Mouse (Mus musculus) limb, embryonic 14.5 days (tissue): ENCODE measurements at regions not wholly inside any gene's neighbourhood (a gene's known extent, or its start where the extent isn't known, plus 50 kb on each side); places are given as distances from the start of the nearest gene placed in this dataset.

ENCODE experiments used
- ATAC-seq: fragments of 200-750 bp; cut with Nextera tagmentation; 2 replicates; pipeline ENCODE4 v1.8.0; 2017; ENCODE audit warnings: low read depth, moderate number of reproducible peaks, moderate TSS enrichment; ENCODE audit not compliant: low FRiP score
- DNase-seq: peaks from one replicate; pipeline ENCODE4 v3.0.0-alpha.2; 2015; ENCODE audit warnings: low spot score
- H3K27ac ChIP-seq: fragments of 300-500 bp; sonication (generic); replicated peaks from 2 replicates; pipeline ENCODE4 v1.5.1; 2014; ENCODE audit warnings: low read depth, mild to moderate bottlenecking, low read length, moderate library complexity, mixed read lengths
- H3K27me3 ChIP-seq: fragments of 300-500 bp; sonication (generic); 2 replicates; pipeline ENCODE4 v1.6.1; 2014; ENCODE audit warnings: low read length, mixed read lengths; ENCODE audit not compliant: control insufficient read depth, insufficient read depth
- H3K36me3 ChIP-seq: fragments of 300-500 bp; sonication (generic); 2 replicates; pipeline ENCODE4 v1.6.1; 2014; ENCODE audit warnings: mild to moderate bottlenecking, low read length, moderate library complexity, mixed read lengths; ENCODE audit not compliant: control insufficient read depth, insufficient read depth
- H3K4me1 ChIP-seq: fragments of 300-500 bp; sonication (generic); 2 replicates; pipeline ENCODE4 v1.6.1; 2014; ENCODE audit warnings: antibody characterized with exemption, low read length, mixed read lengths; ENCODE audit not compliant: control insufficient read depth, insufficient read depth
- H3K4me2 ChIP-seq: fragments of 300-500 bp; sonication (generic); replicated peaks from 2 replicates; pipeline ENCODE4 v1.6.1; 2014; ENCODE audit warnings: low read depth, mild to moderate bottlenecking, low read length, moderate library complexity; ENCODE audit not compliant: severe bottlenecking
- H3K4me3 ChIP-seq: fragments of 300-500 bp; sonication (generic); replicated peaks from 2 replicates; pipeline ENCODE4 v1.5.1; 2014; ENCODE audit warnings: low read length
- H3K9ac ChIP-seq: fragments of 300-500 bp; sonication (generic); 2 replicates; pipeline ENCODE4 v1.6.1; 2014; ENCODE audit warnings: mild to moderate bottlenecking, low read depth, low read length, moderate library complexity; ENCODE audit not compliant: severe bottlenecking
- H3K9me3 ChIP-seq: fragments of 300-500 bp; sonication (generic); 2 replicates; pipeline ENCODE4 v1.6.1; 2016; ENCODE audit warnings: low read length; ENCODE audit not compliant: control insufficient read depth
- POLR2A ChIP-seq: fragments of 200-500 bp; IDR thresholded peaks from 2 replicates; pipeline ENCODE4 v1.8.0; 2012; ENCODE audit warnings: inconsistent platforms, mild to moderate bottlenecking, moderate library complexity, borderline replicate concordance; ENCODE audit not compliant: insufficient read depth, insufficient read length; ENCODE audit errors: extremely low read depth
- WGBS: fragments of 180-500 bp; shearing (Covaris S2); extraction: QIAGEN DNeasy Blood & Tissue Kit; methylation state at CpG from one replicate; pipeline ENCODE4 v1.1.7; 2014; 5-methylcytosine and 5-hydroxymethylcytosine counted together

DNA sequence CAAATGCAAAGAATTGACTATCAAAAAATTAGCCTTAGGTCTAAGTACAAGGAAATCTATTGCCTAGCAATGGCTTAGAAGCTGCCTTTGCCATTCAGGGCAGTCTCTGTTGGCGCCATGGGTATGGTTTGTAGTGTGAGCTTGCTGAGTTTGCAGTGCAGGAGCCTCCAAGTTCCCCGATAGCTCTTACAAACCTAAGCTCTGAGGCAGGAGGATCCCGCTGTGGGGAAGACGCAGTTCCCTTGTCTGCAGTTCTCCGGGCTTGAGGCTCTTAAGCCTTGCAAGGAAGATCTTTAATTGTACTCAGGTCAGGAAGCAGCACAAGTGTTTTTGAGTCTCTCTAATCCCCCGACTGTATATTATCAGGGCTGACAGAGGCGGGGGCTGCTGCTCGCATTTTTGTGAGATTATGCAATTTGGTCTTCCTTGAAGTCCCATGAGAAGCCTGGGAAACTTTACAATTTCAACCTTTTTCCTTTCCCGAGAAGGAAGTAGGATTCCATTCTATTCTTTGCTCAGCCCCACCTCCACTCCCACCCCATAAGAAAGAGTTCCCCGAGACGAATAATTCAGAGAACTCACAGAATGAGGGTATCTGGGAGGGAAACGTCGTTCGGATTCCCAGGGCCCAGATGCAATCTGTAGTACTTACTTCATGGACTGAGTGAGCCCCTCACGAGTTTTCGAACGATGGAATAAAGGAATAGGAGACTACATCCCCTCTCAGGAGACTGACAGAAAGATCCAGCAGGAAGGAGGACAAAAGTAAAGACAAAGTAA lies 99.0 kb upstream of the Mark1 start:
- H3K36me3 ChIP-seq = no peaks in the 10 kb centered on the region
- H3K9ac ChIP-seq = no peak overlapping the region; the same call in 1 of the 2 replicates
- H3K27me3 ChIP-seq = no peaks in the 10 kb centered on the region
- H3K9me3 ChIP-seq = no peaks in the 10 kb centered on the region
- H3K27ac ChIP-seq = no peak overlapping the region
- TF ChIP-seq POLR2A = no peak
- peaks cover 2% of the 10 kb centered on the region; the same call in 1 of the 2 replicates for H3K4me1 ChIP-seq
- WGBS = 15% methylated on average over 17 of the region's 17 CpGs
- ATAC-seq (no peak), DNase-seq (peak; percentile 16)
- H3K4me2 ChIP-seq = no peak overlapping the region
- H3K4me3 ChIP-seq = no peak overlapping the region

GRCm38 (mm10) chr1:185096741-185097140 lies 97.4 kb upstream of the Mark1 start:
- DNase-seq = no peak
- Histone ChIP-seq H3K9ac (no peak overlapping the region), H3K27me3 (no peaks in the 10 kb centered on the region), H3K4me3 (no peak overlapping the region), H3K9me3 (no peaks in the 10 kb centered on the region), H3K36me3 (no peaks in the 10 kb centered on the region), H3K27ac (no peak overlapping the region), H3K4me1 (peaks cover 2% of the 10 kb centered on the region; the same call in 1 of the 2 replicates), H3K4me2 (no peak overlapping the region)
- ATAC-seq = no peak
- WGBS = 90% methylated on average over 4 of the region's 4 CpGs
- TF ChIP-seq POLR2A = no peak

DNA sequence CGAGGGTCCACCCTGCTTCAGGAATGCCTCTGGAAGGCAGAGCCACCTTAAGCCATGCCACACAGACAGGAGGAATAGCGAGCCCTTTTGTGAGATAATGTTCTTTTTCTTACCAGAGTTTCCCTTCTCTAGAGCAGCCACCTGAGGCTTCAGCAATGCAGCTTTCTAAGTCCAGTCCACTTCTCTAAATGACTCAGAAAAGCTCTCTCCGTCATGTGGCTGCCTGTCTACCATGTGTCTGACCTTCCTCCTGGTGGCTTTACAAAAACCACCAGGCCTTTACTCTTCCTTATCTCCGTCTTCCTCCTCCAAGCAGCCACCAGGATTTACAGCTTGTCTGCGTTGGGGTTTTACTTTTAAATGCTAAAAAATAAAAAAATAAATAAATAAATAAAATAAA lies 93.4 kb upstream of the Mark1 start:
- DNase-seq (no peak), ATAC-seq (no peak)
- H3K4me2 ChIP-seq = no peak overlapping the region
- H3K9me3 ChIP-seq = no peaks in the 10 kb centered on the region
- 91% methylated on average over 5 of the region's 5 CpGs for WGBS
- H3K9ac ChIP-seq = no peak overlapping the region
- H3K27me3 ChIP-seq = no peaks in the 10 kb centered on the region
- no peak for TF ChIP-seq POLR2A
- H3K36me3 ChIP-seq = no peaks in the 10 kb centered on the region
- H3K4me1 ChIP-seq = no peaks in the 10 kb centered on the region
- no peak overlapping the region for H3K27ac ChIP-seq
- H3K4me3 ChIP-seq = no peak overlapping the region

GRCm38 (mm10) chr1:185091816-185092558 lies 92.6 kb upstream of the Mark1 start:
- TF ChIP-seq POLR2A = no peak
- Histone ChIP-seq H3K4me1 (no peaks in the 10 kb centered on the region), H3K4me2 (no peak overlapping the region), H3K9me3 (no peaks in the 10 kb centered on the region), H3K27me3 (no peaks in the 10 kb centered on the region), H3K9ac (no peak overlapping the region), H3K27ac (no peak overlapping the region), H3K36me3 (no peaks in the 10 kb centered on the region), H3K4me3 (no peak overlapping the region)
- ATAC-seq = no peak
- WGBS = 47% methylated on average over 21 of the region's 21 CpGs
- DNase-seq = no peak

GRCm38 (mm10) chr1:185089196-185089595 lies 89.8 kb upstream of the Mark1 start:
- TF ChIP-seq POLR2A = no peak
- no peak overlapping the region for H3K9ac ChIP-seq
- no peaks in the 10 kb centered on the region for H3K9me3 ChIP-seq
- 95% methylated on average over 2 of the region's 2 CpGs for WGBS
- H3K4me2 ChIP-seq = no peak overlapping the region
- no peaks in the 10 kb centered on the region for H3K27me3 ChIP-seq
- no peak overlapping the region for H3K4me3 ChIP-seq
- H3K36me3 ChIP-seq = no peaks in the 10 kb centered on the region
- DNase-seq (no peak), ATAC-seq (no peak)
- no peaks in the 10 kb centered on the region for H3K4me1 ChIP-seq
- H3K27ac ChIP-seq = no peak overlapping the region
